Mouse (Mus musculus) heart, embryonic 13.5 days (tissue): Measurements from ENCODE around the gene Erc1. TPM values are rescaled to one million over a fixed set of nuclear protein-coding genes. Genes with fewer than 3 reads are reported as not detected.
A peak's percentile ranks its signal among the peaks of the same experiment; 100 is the strongest.

Experiments used
- ATAC-seq: fragments of 200-750 bp; cut with Nextera tagmentation; 2 replicates; pipeline ENCODE4 v1.8.0; 2017; ENCODE audit warnings: moderate TSS enrichment; ENCODE audit not compliant: insufficient number of reproducible peaks, low FRiP score, low TSS enrichment; ENCODE audit errors: extremely low read depth
- H3K27ac ChIP-seq: fragments of 300-500 bp; sonication (generic); replicated peaks from 2 replicates; pipeline ENCODE4 v1.5.1; 2015; ENCODE audit warnings: moderate library complexity, mild to moderate bottlenecking, inconsistent platforms
- H3K27me3 ChIP-seq: fragments of 300-500 bp; sonication (generic); replicated peaks from 2 replicates; pipeline ENCODE4 v1.6.1; 2015; ENCODE audit warnings: mild to moderate bottlenecking, inconsistent platforms
- H3K36me3 ChIP-seq: fragments of 300-500 bp; sonication (generic); 2 replicates; pipeline ENCODE4 v1.6.1; 2015; ENCODE audit warnings: mild to moderate bottlenecking, inconsistent platforms
- H3K4me1 ChIP-seq: fragments of 300-500 bp; sonication (generic); 2 replicates; pipeline ENCODE4 v1.6.1; 2015; ENCODE audit warnings: inconsistent platforms
- H3K4me2 ChIP-seq: fragments of 300-500 bp; sonication (generic); 2 replicates; pipeline ENCODE4 v1.6.1; 2015; ENCODE audit warnings: inconsistent platforms, mild to moderate bottlenecking, moderate library complexity
- H3K4me3 ChIP-seq: fragments of 300-500 bp; sonication (generic); 2 replicates; pipeline ENCODE4 v1.5.1; 2015; ENCODE audit warnings: moderate library complexity, mild to moderate bottlenecking, inconsistent platforms
- H3K9ac ChIP-seq: fragments of 300-500 bp; sonication (generic); 2 replicates; pipeline ENCODE4 v1.6.1; 2015; ENCODE audit warnings: inconsistent platforms, mild to moderate bottlenecking, moderate library complexity
- H3K9me3 ChIP-seq: fragments of 300-500 bp; sonication (generic); 2 replicates; pipeline ENCODE4 v1.6.1; 2016; ENCODE audit warnings: inconsistent platforms
- WGBS: fragments of 180-500 bp; shearing (Covaris S2); methylation state at CpG from one replicate; pipeline ENCODE4 v1.1.7; 2015; ENCODE audit warnings: mixed read lengths; 5-methylcytosine and 5-hydroxymethylcytosine counted together
- polyA plus RNA-seq: library from polyadenylated mRNA; unstranded; fragments of >200 nt; fragmentation: Nextera tagmentation; extraction: Ambion mirVana; gene quantifications from 2 replicates; pipeline ENCODE4 v1.2.1, GENCODE M21; 2015

Erc1 gene
- polyA plus RNA-seq, 1 experiment from 2014 or later, result 11.9 TPM

DNA sequence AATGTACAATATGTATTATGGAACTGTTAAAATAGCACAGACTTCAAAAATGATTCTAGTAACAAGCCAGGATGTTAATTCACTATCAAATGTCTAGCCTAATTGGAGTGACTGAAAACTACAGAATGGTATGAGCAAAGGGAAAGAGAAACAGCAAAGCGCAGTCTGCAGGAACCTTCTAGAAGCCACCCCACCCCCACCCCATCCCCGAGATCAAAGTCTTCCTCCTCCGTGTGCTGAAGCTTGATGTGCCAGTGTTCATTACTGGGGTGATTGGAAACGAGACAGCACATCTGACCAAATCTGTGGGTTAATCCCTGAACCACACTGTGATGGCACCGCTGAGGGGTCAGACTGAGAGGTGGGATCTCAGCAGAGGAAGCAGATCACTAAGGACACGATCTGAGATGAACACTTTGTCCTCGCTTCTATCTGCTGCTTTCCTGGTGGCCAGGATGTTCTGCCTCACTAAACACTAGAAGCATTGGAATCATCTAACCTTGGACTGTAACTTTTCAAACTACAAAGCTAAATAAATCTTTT, 98.8 kb downstream of the Erc1 start:
- 88% methylated on average over 7 of the region's 7 CpGs for WGBS
- H3K4me3 ChIP-seq, result no peak overlapping the region
- no peaks in the 10 kb centered on the region for H3K9me3 ChIP-seq
- no peak overlapping the region for H3K4me2 ChIP-seq
- no peaks in the 10 kb centered on the region for H3K4me1 ChIP-seq
- no peaks in the 10 kb centered on the region for H3K27me3 ChIP-seq
- H3K9ac ChIP-seq, result no peak overlapping the region
- H3K27ac ChIP-seq, result no peak overlapping the region
- no peak for ATAC-seq
- peaks cover 54% of the 10 kb centered on the region for H3K36me3 ChIP-seq

DNA sequence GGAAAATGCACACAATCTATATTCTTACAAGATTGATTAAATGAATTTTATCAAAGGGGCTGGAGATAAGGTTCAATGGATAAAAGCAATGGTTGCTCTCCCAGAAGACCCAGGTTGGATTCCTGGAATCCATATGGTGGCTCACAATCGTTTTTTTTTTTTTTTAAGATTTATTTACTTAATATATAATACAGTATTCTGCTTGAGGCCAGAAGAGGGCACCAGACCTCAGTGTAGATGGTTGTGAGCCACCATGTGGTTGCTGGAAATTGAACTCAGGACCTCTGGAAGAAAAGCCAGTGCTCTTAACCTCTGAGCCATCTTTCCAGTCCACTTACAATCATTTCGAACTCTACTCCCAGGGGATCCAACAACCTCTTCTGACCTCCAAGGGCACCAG, 106.1 kb downstream of the Erc1 start:
- no peak overlapping the region for H3K4me3 ChIP-seq

DNA sequence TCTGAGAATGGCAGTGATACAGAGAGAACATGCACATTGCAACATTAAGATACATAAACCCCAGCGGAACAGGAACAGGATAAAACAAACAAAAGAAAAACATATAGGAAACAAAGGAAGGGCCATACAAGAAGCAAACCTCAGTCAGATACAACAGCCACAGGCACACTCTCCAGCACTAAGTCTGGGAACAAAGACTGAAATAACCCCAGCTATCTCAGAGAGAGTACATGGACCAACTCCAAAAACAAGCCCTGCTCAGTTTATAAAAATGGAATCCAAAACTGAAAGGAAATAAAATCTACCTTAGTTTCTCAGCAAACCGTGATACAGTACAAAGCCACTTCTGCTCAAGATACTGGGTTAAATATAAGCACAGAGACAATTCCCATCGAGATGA, 107.4 kb downstream of the Erc1 start:
- Histone ChIP-seq H3K4me1 (0 out of 2 replicates have a peak, but pooled peaks cover 5% of the 10 kb centered on the region), H3K36me3 (peaks cover 23% of the 10 kb centered on the region), H3K27me3 (no peaks in the 10 kb centered on the region), H3K9me3 (no peaks in the 10 kb centered on the region), H3K4me2 (no peak overlapping the region), H3K4me3 (no peak overlapping the region), H3K9ac (no peak overlapping the region), H3K27ac (no peak overlapping the region)
- WGBS, result 78% methylated on average over 3 of the region's 3 CpGs
- ATAC-seq, result no peak

More for the DNA sequence above, 106.1 kb downstream of the Erc1 start:
- peaks cover 27% of the 10 kb centered on the region for H3K36me3 ChIP-seq
- no peak for ATAC-seq
- H3K9ac ChIP-seq, result no peak overlapping the region
- no peak overlapping the region for H3K4me2 ChIP-seq
- H3K4me1 ChIP-seq, result 0 out of 2 replicates have a peak, but pooled peaks cover 5% of the 10 kb centered on the region
- H3K9me3 ChIP-seq, result no peaks in the 10 kb centered on the region
- no peaks in the 10 kb centered on the region for H3K27me3 ChIP-seq
- WGBS, result 77% methylated on average over 2 of the region's 2 CpGs
- H3K27ac ChIP-seq, result no peak overlapping the region

DNA sequence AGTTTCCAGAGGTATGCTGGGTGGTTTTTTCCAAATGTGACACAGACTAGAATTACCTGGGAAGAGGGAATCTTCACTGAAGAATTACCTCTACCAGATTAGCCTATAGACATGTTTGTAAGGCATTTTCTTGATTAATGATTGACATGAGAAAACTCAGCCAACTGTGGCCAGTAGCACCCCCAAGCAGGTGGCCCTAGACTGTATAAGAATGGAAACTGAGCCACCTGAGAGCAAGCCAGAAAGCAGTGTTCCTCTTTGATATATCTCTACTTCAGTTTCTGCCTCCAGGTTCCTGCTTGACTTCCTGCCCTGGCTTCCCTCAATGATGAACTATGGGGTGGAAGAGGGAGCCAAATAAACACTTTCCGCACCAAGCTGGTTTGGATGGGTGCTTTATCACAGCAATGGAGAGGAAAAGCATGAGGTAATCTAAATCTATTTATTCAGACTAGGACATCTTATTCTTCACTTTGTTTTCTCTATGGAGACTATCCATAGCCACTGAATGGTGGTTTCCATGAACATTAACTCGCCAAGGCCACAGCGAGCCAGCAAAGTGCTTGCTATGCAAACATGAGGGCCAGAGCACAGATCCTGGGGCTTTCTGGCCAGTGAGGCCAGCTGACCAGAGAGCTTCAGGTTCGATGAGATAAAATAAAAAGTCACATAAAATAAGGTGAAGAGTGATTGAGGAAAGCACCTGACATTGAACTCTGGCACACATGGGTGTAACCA, 109.2 kb downstream of the Erc1 start:
- WGBS, result 81% methylated on average over 4 of the region's 4 CpGs
- no peaks in the 10 kb centered on the region for H3K9me3 ChIP-seq
- no peaks in the 10 kb centered on the region for H3K27me3 ChIP-seq
- no peak overlapping the region for H3K27ac ChIP-seq
- H3K36me3 ChIP-seq, result peaks cover 23% of the 10 kb centered on the region
- no peak for ATAC-seq
- H3K4me3 ChIP-seq, result no peak overlapping the region
- H3K4me2 ChIP-seq, result no peak overlapping the region
- no peak overlapping the region for H3K9ac ChIP-seq
- 0 out of 2 replicates have a peak, but pooled peaks cover 5% of the 10 kb centered on the region for H3K4me1 ChIP-seq

DNA sequence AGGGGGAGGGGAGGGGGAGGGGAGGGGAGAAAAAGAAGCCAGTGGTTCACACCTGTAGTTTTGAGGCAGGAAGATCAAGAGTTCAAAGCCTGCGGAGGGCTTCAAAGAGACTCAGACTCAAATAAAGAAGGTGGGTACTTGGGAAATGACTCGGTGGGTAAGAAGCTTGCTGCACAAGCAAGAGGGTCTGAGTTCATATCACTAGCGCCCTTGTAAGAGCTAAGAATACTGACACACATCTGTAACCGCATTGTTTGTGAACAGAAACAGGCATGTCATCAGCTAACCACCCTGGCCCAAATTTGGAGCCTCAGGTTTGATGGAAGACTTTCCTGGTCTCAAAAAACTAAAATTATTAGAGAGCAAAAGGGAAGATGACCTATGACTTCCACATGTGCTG, 110.3 kb downstream of the Erc1 start:
- Histone ChIP-seq H3K36me3 (peaks cover 17% of the 10 kb centered on the region), H3K27ac (no peak overlapping the region), H3K4me3 (no peak overlapping the region), H3K4me1 (0 out of 2 replicates have a peak, but pooled peaks cover 5% of the 10 kb centered on the region), H3K9me3 (no peaks in the 10 kb centered on the region), H3K9ac (no peak overlapping the region), H3K4me2 (no peak overlapping the region), H3K27me3 (no peaks in the 10 kb centered on the region)
- 88% methylated on average over 4 of the region's 4 CpGs for WGBS
- ATAC-seq, result no peak

DNA sequence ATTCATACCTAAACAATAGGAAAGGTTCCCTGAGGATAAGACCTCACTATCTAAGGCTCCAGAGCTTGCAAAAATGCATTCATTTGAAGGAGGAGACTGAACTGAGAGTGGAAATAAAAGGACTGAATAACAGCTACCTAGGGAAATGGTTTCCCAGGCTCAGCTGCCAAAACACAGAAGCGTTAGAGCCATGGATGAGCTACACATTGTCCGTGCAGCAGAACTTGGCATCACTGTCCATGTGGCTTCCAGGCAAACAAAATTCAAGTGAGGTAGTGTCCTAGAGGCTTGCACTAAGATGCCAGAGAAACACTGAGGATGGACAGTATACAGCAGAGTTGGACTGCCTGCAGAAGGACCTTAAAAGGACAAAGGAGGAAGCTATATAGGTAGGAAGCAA, 112.0 kb downstream of the Erc1 start:
- no peak overlapping the region for H3K27ac ChIP-seq
- H3K9ac ChIP-seq, result no peak overlapping the region
- H3K4me1 ChIP-seq, result 0 out of 2 replicates have a peak, but pooled peaks cover 5% of the 10 kb centered on the region
- H3K9me3 ChIP-seq, result no peaks in the 10 kb centered on the region
- no peak for ATAC-seq
- no peak overlapping the region for H3K4me3 ChIP-seq
- no peaks in the 10 kb centered on the region for H3K27me3 ChIP-seq
- WGBS, result 87% methylated on average over 2 of the region's 2 CpGs
- peaks cover 6% of the 10 kb centered on the region; the same call in 1 of the 2 replicates for H3K36me3 ChIP-seq
- no peak overlapping the region for H3K4me2 ChIP-seq

DNA sequence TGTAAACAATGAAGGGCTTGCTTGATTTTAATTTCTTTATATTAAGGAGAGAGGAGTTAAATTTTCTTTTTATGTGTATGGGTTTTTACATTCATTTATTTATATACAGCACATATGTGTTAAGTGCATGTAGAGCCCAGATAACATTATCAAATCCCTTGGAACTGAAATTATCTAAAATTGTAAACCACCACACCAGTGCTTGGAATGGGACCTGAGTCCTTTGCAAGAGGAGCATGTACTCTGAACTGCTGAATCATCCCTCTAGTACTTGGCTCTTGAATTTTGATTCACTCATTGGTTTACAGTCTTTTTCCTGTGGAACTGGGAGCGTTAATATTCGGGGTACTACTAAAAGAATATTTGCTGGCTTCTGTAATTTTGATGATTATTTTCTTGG, 116.8 kb downstream of the Erc1 start:
- H3K9me3 ChIP-seq, result no peaks in the 10 kb centered on the region

DNA sequence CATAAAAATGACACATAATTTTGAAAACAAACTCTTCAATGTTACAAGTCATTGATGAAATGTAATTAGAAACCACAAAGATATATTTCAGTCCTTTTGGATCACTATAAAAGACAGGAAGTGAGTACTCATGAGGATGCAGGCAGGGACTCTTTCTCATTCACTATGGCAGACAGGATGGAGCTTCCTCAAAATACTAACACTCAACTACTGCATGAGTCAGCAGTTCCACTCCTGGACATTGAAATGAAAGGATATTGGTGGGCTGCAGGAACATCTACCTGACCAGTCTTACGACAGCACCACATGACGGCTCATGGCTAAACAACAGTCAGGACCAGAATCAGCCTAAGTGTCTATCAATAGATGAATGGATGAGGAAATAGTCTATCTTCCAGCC, 132.7 kb downstream of the Erc1 start:
- WGBS, result 84% methylated on average over 2 of the region's 2 CpGs
- Histone ChIP-seq H3K4me1 (peaks cover 36% of the 10 kb centered on the region), H3K9me3 (no peaks in the 10 kb centered on the region), H3K36me3 (peaks cover 10% of the 10 kb centered on the region; the same call in 1 of the 2 replicates), H3K27me3 (no peaks in the 10 kb centered on the region), H3K9ac (no peak overlapping the region), H3K4me2 (no peak overlapping the region), H3K4me3 (no peak overlapping the region), H3K27ac (no peak overlapping the region)
- ATAC-seq, result no peak

More for the DNA sequence above, 116.8 kb downstream of the Erc1 start:
- no peak overlapping the region for H3K27ac ChIP-seq
- H3K4me3 ChIP-seq, result no peak overlapping the region
- no peak overlapping the region for H3K9ac ChIP-seq
- H3K4me1 ChIP-seq, result no peaks in the 10 kb centered on the region
- no peaks in the 10 kb centered on the region for H3K27me3 ChIP-seq
- WGBS, result 91% methylated on average over 2 of the region's 2 CpGs
- H3K4me2 ChIP-seq, result no peak overlapping the region
- H3K36me3 ChIP-seq, result peaks cover 7% of the 10 kb centered on the region; the same call in 1 of the 2 replicates
- no peak for ATAC-seq

DNA sequence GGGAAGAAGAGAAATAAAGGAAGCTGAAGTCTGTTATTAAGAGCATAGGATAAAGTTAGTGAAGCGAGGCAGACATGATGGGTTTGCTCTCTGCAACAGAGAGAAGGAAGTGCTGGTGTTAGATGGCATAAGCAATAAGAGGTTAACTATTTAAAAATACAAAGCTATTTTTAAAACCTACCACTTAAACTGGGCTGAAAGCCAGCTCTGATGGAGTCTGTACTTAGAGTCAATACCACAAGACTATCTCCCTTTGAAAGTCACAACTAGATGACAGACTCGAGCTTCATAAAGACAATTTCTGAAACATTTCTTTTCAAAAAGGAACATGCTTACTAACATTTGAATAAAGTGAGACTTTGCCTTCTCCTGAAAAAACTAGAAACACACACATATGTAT, 134.0 kb downstream of the Erc1 start:
- WGBS, result 42% methylated on average over 2 of the region's 2 CpGs
- Histone ChIP-seq H3K36me3 (peaks cover 7% of the 10 kb centered on the region; the same call in 1 of the 2 replicates), H3K9me3 (no peaks in the 10 kb centered on the region), H3K9ac (peak overlapping the region; percentile 63; the same call in 1 of the 2 replicates), H3K4me2 (peak overlapping the region; percentile 62), H3K4me3 (peak overlapping the region; percentile 24; the same call in 1 of the 2 replicates), H3K27ac (peak overlapping the region; percentile 84), H3K4me1 (peaks cover 36% of the 10 kb centered on the region), H3K27me3 (no peaks in the 10 kb centered on the region)
- no peak for ATAC-seq

DNA sequence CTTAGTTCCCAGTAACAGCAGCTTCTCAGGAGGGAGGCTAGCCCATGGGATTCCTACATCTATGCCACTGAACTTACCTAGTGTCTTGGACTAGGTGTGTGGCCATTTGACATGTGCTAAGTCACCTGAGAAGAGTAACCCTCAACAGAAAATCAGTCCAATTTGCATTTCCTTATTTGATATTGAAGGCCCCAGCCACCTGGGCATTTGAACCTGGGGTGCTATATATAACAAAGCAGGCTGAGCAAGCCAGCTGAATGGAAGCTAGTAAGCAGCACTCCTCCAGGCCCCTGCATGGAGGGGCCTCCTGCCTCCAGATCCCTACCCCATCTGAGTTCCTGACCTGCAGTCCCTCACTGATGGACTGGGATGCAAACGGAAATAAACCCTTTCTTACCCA, 135.5 kb downstream of the Erc1 start:
- 57% methylated on average over 1 of the region's 1 CpGs for WGBS
- Histone ChIP-seq H3K36me3 (peaks cover 7% of the 10 kb centered on the region), H3K9ac (0 out of 2 replicates have a peak overlapping the region, but pooled peaks have one; percentile 63), H3K4me2 (peak overlapping the region; percentile 62), H3K27me3 (no peaks in the 10 kb centered on the region), H3K4me3 (no peak overlapping the region), H3K4me1 (peaks cover 36% of the 10 kb centered on the region), H3K27ac (peak overlapping the region; percentile 84), H3K9me3 (no peaks in the 10 kb centered on the region)
- no peak for ATAC-seq

DNA sequence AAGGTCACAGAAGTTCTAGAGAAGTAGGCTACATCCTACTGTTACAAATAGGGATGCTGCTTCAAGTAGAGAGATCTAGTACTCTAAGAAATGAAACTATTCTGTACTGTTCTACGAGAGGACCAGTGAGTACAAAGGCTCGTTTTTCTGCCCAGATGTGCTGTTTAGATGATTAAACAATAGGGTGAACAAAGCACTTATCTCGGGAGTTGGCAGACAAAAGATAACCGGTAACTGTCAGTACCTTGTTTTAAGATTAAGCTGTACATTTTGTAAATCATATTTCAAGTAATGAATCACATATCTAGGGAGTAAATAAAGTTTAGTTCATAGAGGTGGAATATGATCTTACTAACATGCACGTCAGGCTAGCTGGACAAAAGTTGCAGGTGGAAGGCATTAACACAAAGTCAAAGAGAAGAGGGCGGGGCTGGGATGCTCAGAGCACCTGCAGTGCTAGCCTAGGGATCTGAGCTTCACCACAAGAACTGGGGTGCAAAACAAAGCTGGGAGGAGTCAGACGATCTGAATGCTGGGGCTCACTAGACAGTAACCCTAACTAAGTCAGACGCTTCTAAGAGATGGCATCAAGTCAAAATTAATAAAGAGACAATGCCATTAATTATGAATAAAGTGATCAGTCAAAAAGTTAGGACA, 136.2 kb downstream of the Erc1 start:
- H3K4me3 ChIP-seq, result no peak overlapping the region
- peaks cover 36% of the 10 kb centered on the region for H3K4me1 ChIP-seq
- no peak overlapping the region for H3K9ac ChIP-seq
- ATAC-seq, result no peak
- no peak overlapping the region for H3K4me2 ChIP-seq
- peaks cover 10% of the 10 kb centered on the region for H3K36me3 ChIP-seq
- no peaks in the 10 kb centered on the region for H3K27me3 ChIP-seq
- H3K27ac ChIP-seq, result no peak overlapping the region
- H3K9me3 ChIP-seq, result no peaks in the 10 kb centered on the region
- WGBS, result 71% methylated on average over 8 of the region's 8 CpGs
